Mouse (Mus musculus): ENCODE measurements at regions not wholly inside any gene's neighbourhood (a gene's known extent, or its start where the extent isn't known, plus 50 kb on each side); places are given as distances from the start of the nearest gene placed in this dataset.

DNA sequence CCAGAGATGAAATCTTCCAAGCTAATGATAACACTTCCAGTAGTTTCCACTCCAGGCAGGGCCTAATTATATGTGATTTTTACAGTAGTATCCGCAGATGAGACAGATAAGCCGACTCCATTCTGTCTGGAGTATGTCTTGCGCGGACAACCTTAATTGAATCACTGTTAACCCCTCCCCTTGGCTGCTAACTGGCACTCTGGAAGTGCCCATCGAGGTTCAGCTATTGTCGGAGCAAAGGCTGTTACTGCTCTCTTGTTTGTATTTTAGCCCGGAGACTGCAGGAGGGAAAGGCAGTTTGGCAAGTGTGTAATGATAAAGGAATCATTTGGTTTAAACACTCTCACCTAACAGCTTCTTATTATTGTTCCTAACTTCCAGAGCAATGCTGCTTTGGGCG, 138.9 kb upstream of the Zfp217 start:
- Histone ChIP-seq H3K27me3 (ENCODE audit: insufficient read depth, low read length) (no peaks in the 10 kb centered on the region), H3K4me3 (ENCODE audit: low read depth, low read length) (no peak overlapping the region), H3K9me3 (replicated peaks) (no peaks in the 10 kb centered on the region; the same call in 1 of the 2 replicates), H3K4me1 (ENCODE audit: insufficient read depth, low read depth, low read length) (no peaks in the 10 kb centered on the region), H3K36me3 (replicated peaks) (no peaks in the 10 kb centered on the region)
- no peak for TF ChIP-seq POLR2AphosphoS5 (IDR thresholded peaks at IDR 0.05; ENCODE audit: insufficient replicate concordance, low read depth, low read length)
- no peak for TF ChIP-seq GATA2 (IDR thresholded peaks at IDR 0.05; ENCODE audit: borderline replicate concordance, low read depth, low read length)
- no peak for TF ChIP-seq CTCF (IDR thresholded peaks at IDR 0.05; ENCODE audit: low read depth, low read length)
- no peak for TF ChIP-seq TAL1 (conservative IDR thresholded peaks at IDR 0.05; ENCODE audit: low read depth, low read length)
- TF ChIP-seq GATA1 (IDR thresholded peaks at IDR 0.05; ENCODE audit: borderline replicate concordance, low read length), result no peak
- no peak for DNase-seq (ENCODE audit: low spot score)
- no peak for ATAC-seq (ENCODE audit: extremely low read depth, insufficient number of reproducible peaks, low FRiP score, poor library complexity, severe bottlenecking)

DNA sequence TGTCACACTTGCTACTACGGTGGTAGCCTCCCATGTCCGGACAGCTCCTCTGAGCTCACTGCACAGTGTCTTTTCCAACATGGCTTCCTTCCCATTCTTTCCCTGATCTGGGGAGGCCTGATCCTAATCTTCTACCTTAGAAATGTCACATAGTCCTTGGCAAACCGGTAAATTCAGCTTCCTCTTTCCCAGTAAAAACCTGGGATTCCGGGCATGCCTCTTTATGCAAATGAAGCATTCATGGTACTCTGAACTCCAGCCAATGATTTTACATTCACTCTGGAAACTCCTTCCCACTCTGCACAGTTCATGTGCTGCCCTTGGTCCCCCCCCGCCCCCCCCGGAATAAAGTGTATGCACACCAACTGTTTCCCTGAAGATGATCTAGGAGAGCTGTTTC, 134.6 kb upstream of the Zfp217 start:
- no peak overlapping the region for H3K4me3 ChIP-seq (ENCODE audit: low read depth, low read length)
- no peak for ATAC-seq (ENCODE audit: extremely low read depth, insufficient number of reproducible peaks, low FRiP score, poor library complexity, severe bottlenecking)
- H3K36me3 ChIP-seq (replicated peaks), result no peaks in the 10 kb centered on the region
- no peaks in the 10 kb centered on the region; the same call in 1 of the 2 replicates for H3K9me3 ChIP-seq (replicated peaks)
- H3K27me3 ChIP-seq (ENCODE audit: insufficient read depth, low read length), result no peaks in the 10 kb centered on the region
- no peak for TF ChIP-seq TAL1 (conservative IDR thresholded peaks at IDR 0.05; ENCODE audit: low read depth, low read length)
- TF ChIP-seq GATA2 (IDR thresholded peaks at IDR 0.05; ENCODE audit: borderline replicate concordance, low read depth, low read length), result no peak
- no peak for TF ChIP-seq CTCF (IDR thresholded peaks at IDR 0.05; ENCODE audit: low read depth, low read length)
- TF ChIP-seq POLR2AphosphoS5 (IDR thresholded peaks at IDR 0.05; ENCODE audit: insufficient replicate concordance, low read depth, low read length), result no peak
- no peak for TF ChIP-seq GATA1 (IDR thresholded peaks at IDR 0.05; ENCODE audit: borderline replicate concordance, low read length)
- H3K4me1 ChIP-seq (ENCODE audit: insufficient read depth, low read depth, low read length), result no peaks in the 10 kb centered on the region
- DNase-seq (ENCODE audit: low spot score), result no peak

DNA sequence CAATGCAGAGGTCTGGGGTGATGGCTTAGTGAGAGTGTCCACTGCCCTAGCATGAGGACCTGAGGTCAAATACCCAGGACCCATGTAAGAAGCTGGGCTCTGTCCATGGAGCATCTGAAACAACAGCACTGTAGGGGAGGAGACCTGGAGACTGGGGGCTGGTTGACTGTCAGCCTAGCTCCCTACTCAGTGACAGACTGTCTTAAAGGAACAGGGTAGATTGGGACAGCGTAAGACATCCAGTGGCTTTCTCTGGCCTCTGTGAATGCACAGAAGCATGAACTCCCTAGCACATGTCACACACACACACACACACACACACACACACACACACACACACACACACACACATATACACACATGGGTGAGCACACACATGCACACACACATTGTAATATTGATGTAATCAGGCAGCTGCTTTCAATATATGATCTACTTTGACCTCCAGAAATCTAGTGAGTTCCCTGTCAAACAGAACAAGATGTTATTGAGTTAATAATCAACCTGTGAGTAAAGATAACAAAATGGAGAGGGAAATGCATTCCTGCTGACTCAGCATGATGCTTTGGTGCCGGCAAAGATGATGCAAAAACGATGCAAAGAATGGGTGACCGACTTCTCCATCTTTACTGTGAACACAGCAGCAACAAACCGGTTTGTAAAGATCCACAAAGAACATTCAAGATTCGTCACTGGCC, 133.6 kb upstream of the Zfp217 start:
- DNase-seq (ENCODE audit: low spot score), result no peak
- Histone ChIP-seq H3K27me3 (ENCODE audit: insufficient read depth, low read length) (no peaks in the 10 kb centered on the region), H3K4me3 (ENCODE audit: low read depth, low read length) (no peak overlapping the region), H3K9me3 (replicated peaks) (no peaks in the 10 kb centered on the region), H3K36me3 (replicated peaks) (no peaks in the 10 kb centered on the region), H3K4me1 (ENCODE audit: insufficient read depth, low read depth, low read length) (no peaks in the 10 kb centered on the region)
- TF ChIP-seq CTCF (IDR thresholded peaks at IDR 0.05; ENCODE audit: low read depth, low read length) (no peak), GATA1 (IDR thresholded peaks at IDR 0.05; ENCODE audit: borderline replicate concordance, low read length) (no peak), POLR2AphosphoS5 (IDR thresholded peaks at IDR 0.05; ENCODE audit: insufficient replicate concordance, low read depth, low read length) (no peak), TAL1 (conservative IDR thresholded peaks at IDR 0.05; ENCODE audit: low read depth, low read length) (no peak), GATA2 (IDR thresholded peaks at IDR 0.05; ENCODE audit: borderline replicate concordance, low read depth, low read length) (no peak)
- no peak for ATAC-seq (ENCODE audit: extremely low read depth, insufficient number of reproducible peaks, low FRiP score, poor library complexity, severe bottlenecking)

- TF ChIP-seq TAL1 (conservative IDR thresholded peaks at IDR 0.05; ENCODE audit: low read depth, low read length), result no peak
- TF ChIP-seq CTCF (IDR thresholded peaks at IDR 0.05; ENCODE audit: low read depth, low read length), result no peak
- no peak for TF ChIP-seq GATA1 (IDR thresholded peaks at IDR 0.05; ENCODE audit: borderline replicate concordance, low read length)
- TF ChIP-seq POLR2AphosphoS5 (IDR thresholded peaks at IDR 0.05; ENCODE audit: insufficient replicate concordance, low read depth, low read length), result no peak
- TF ChIP-seq GATA2 (IDR thresholded peaks at IDR 0.05; ENCODE audit: borderline replicate concordance, low read depth, low read length), result no peak
- no peaks in the 10 kb centered on the region for H3K4me1 ChIP-seq (ENCODE audit: insufficient read depth, low read depth, low read length)
- H3K4me3 ChIP-seq (ENCODE audit: low read depth, low read length), result no peak overlapping the region
- H3K36me3 ChIP-seq (replicated peaks), result no peaks in the 10 kb centered on the region
- no peaks in the 10 kb centered on the region for H3K27me3 ChIP-seq (ENCODE audit: insufficient read depth, low read length)
- H3K9me3 ChIP-seq (replicated peaks), result no peaks in the 10 kb centered on the region
- ATAC-seq (ENCODE audit: extremely low read depth, insufficient number of reproducible peaks, low FRiP score, poor library complexity, severe bottlenecking) (no peak), DNase-seq (ENCODE audit: low spot score) (no peak)
Observed at GRCm38 (mm10) chr2:170280733-170281132, 132.8 kb upstream of the Zfp217 start.

DNA sequence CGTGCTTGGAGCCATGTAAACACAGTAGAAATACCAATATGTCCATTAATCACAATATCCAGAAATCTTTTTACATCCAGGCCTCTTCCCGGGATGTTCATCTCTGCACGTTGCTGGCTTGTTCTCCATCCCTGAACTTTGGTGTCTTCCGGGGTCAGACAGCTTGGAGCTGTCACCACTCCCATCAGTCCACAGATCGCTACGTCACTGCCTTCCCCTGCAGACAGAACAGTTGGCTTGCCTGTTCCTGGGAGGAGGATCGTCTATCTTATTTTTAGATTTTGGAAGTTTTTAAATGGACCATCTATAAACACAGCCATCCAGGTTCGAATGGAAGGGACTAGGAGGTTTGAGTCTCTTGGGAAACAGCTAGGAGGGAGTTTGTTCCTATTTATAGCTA, 130.0 kb upstream of the Zfp217 start:
- no peak for TF ChIP-seq GATA2 (IDR thresholded peaks at IDR 0.05; ENCODE audit: borderline replicate concordance, low read depth, low read length)
- no peak for TF ChIP-seq CTCF (IDR thresholded peaks at IDR 0.05; ENCODE audit: low read depth, low read length)
- no peak for TF ChIP-seq TAL1 (conservative IDR thresholded peaks at IDR 0.05; ENCODE audit: low read depth, low read length)
- no peak for TF ChIP-seq POLR2AphosphoS5 (IDR thresholded peaks at IDR 0.05; ENCODE audit: insufficient replicate concordance, low read depth, low read length)
- TF ChIP-seq GATA1 (IDR thresholded peaks at IDR 0.05; ENCODE audit: borderline replicate concordance, low read length), result no peak
- no peak overlapping the region for H3K4me3 ChIP-seq (ENCODE audit: low read depth, low read length)
- no peak for ATAC-seq (ENCODE audit: extremely low read depth, insufficient number of reproducible peaks, low FRiP score, poor library complexity, severe bottlenecking)

GRCm38 (mm10) chr2:170277182-170277767, 129.4 kb upstream of the Zfp217 start:
- no peaks in the 10 kb centered on the region for H3K27me3 ChIP-seq (ENCODE audit: insufficient read depth, low read length)
- DNase-seq (ENCODE audit: low spot score), result no peak
- no peak for TF ChIP-seq GATA2 (IDR thresholded peaks at IDR 0.05; ENCODE audit: borderline replicate concordance, low read depth, low read length)
- no peak for TF ChIP-seq CTCF (IDR thresholded peaks at IDR 0.05; ENCODE audit: low read depth, low read length)
- no peaks in the 10 kb centered on the region for H3K4me1 ChIP-seq (ENCODE audit: insufficient read depth, low read depth, low read length)
- H3K9me3 ChIP-seq (replicated peaks), result no peaks in the 10 kb centered on the region
- no peak overlapping the region for H3K4me3 ChIP-seq (ENCODE audit: low read depth, low read length)
- ATAC-seq (ENCODE audit: extremely low read depth, insufficient number of reproducible peaks, low FRiP score, poor library complexity, severe bottlenecking), result no peak
- no peaks in the 10 kb centered on the region for H3K36me3 ChIP-seq (replicated peaks)

More for the DNA sequence above, 130.0 kb upstream of the Zfp217 start:
- H3K9me3 ChIP-seq (replicated peaks), result no peaks in the 10 kb centered on the region
- no peaks in the 10 kb centered on the region for H3K4me1 ChIP-seq (ENCODE audit: insufficient read depth, low read depth, low read length)
- no peak for DNase-seq (ENCODE audit: low spot score)
- no peaks in the 10 kb centered on the region for H3K36me3 ChIP-seq (replicated peaks)
- no peaks in the 10 kb centered on the region for H3K27me3 ChIP-seq (ENCODE audit: insufficient read depth, low read length)
